Mouse (Mus musculus) hindbrain, embryonic 11.5 days (tissue): ENCODE results near the gene Aox2. TPM values are rescaled to one million over a fixed set of nuclear protein-coding genes. Genes with fewer than 3 reads are reported as not detected.

Experiments
- ATAC-seq: fragments of 200-750 bp; cut with Nextera tagmentation; 2 replicates; pipeline ENCODE4 v1.8.0; 2017; ENCODE audit warnings: mild to moderate bottlenecking, moderate TSS enrichment, moderate library complexity; ENCODE audit not compliant: low FRiP score
- DNase-seq: peaks from one replicate; pipeline ENCODE4 v3.0.0-alpha.2; 2015; ENCODE audit warnings: low spot score
- H3K27ac ChIP-seq: fragments of 300-500 bp; sonication (generic); 2 replicates; pipeline ENCODE4 v1.5.1; 2014; ENCODE audit warnings: mild to moderate bottlenecking, low read depth, low read length
- H3K27me3 ChIP-seq: fragments of 300-500 bp; sonication (generic); 2 replicates; pipeline ENCODE4 v1.6.1; 2014; ENCODE audit warnings: mild to moderate bottlenecking, low read length, moderate library complexity, mixed read lengths; ENCODE audit not compliant: control insufficient read depth, insufficient read depth
- H3K36me3 ChIP-seq: fragments of 300-500 bp; sonication (generic); 2 replicates; pipeline ENCODE4 v1.6.1; 2014; ENCODE audit warnings: mild to moderate bottlenecking, low read length, moderate library complexity, mixed read lengths; ENCODE audit not compliant: control insufficient read depth, insufficient read depth
- H3K4me1 ChIP-seq: fragments of 300-500 bp; sonication (generic); replicated peaks from 2 replicates; pipeline ENCODE4 v1.6.1; 2014; ENCODE audit warnings: low read length, mixed read lengths; ENCODE audit not compliant: control insufficient read depth, insufficient read depth
- H3K4me2 ChIP-seq: fragments of 300-500 bp; sonication (generic); replicated peaks from 2 replicates; pipeline ENCODE4 v1.6.1; 2014; ENCODE audit warnings: mild to moderate bottlenecking, low read depth, low read length
- H3K4me3 ChIP-seq: fragments of 300-500 bp; sonication (generic); 2 replicates; pipeline ENCODE4 v1.5.1; 2014; ENCODE audit warnings: low read depth, low read length
- H3K9ac ChIP-seq: fragments of 300-500 bp; sonication (generic); 2 replicates; pipeline ENCODE4 v1.6.1; 2014; ENCODE audit warnings: low read depth, low read length
- H3K9me3 ChIP-seq: fragments of 300-500 bp; sonication (generic); 2 replicates; pipeline ENCODE4 v1.6.1; 2016; ENCODE audit warnings: low read length; ENCODE audit not compliant: control insufficient read depth
- WGBS: fragments of 180-500 bp; shearing (Covaris S2); extraction: QIAGEN DNeasy Blood & Tissue Kit; methylation state at CpG from one replicate; pipeline ENCODE4 v1.1.7; 2014; 5-methylcytosine and 5-hydroxymethylcytosine counted together
- polyA plus RNA-seq: library from polyadenylated mRNA; unstranded; fragments of >200 nt; fragmentation: Nextera tagmentation; extraction: Ambion mirVana; gene quantifications from 2 replicates; pipeline ENCODE4 v1.2.1, GENCODE M21; 2014

The Aox2 gene
- polyA plus RNA-seq, 1 experiment from 2014 or later, result 0.06 TPM

- no peak overlapping the region for H3K4me2 ChIP-seq
- no peak overlapping the region for H3K9ac ChIP-seq
- no peak for ATAC-seq
- H3K36me3 ChIP-seq, result peaks cover 21% of the 10 kb centered on the region
- no peaks in the 10 kb centered on the region for H3K4me1 ChIP-seq
- no peaks in the 10 kb centered on the region for H3K27me3 ChIP-seq
- H3K9me3 ChIP-seq, result no peaks in the 10 kb centered on the region
- H3K27ac ChIP-seq, result no peak overlapping the region
- DNase-seq, result no peak
- H3K4me3 ChIP-seq, result no peak overlapping the region
- 92% methylated on average over 3 of the region's 3 CpGs for WGBS
These were observed 132.1 kb downstream of the Aox2 start for GRCm38 (mm10) chr1:58410198-58410588.

GRCm38 (mm10) chr1:58410776-58411175, 132.7 kb downstream of the Aox2 start:
- whole genome bisulfite sequencing, result 89% methylated on average over 7 of the region's 7 CpGs
- ATAC-seq (no peak), DNase-seq (no peak)
- H3K4me3 ChIP-seq, result no peak overlapping the region
- H3K27me3 ChIP-seq, result no peaks in the 10 kb centered on the region
- peaks cover 24% of the 10 kb centered on the region for H3K36me3 ChIP-seq
- H3K9ac ChIP-seq, result no peak overlapping the region
- H3K27ac ChIP-seq, result no peak overlapping the region
- H3K9me3 ChIP-seq, result no peaks in the 10 kb centered on the region
- H3K4me2 ChIP-seq, result no peak overlapping the region
- no peaks in the 10 kb centered on the region for H3K4me1 ChIP-seq

GRCm38 (mm10) chr1:58415442-58415841, 137.3 kb downstream of the Aox2 start:
- DNase-seq (no peak), ATAC-seq (no peak)
- Histone ChIP-seq H3K4me2 (no peak overlapping the region), H3K9me3 (no peaks in the 10 kb centered on the region), H3K36me3 (peaks cover 24% of the 10 kb centered on the region), H3K27ac (no peak overlapping the region), H3K4me1 (no peaks in the 10 kb centered on the region), H3K4me3 (no peak overlapping the region), H3K27me3 (no peaks in the 10 kb centered on the region), H3K9ac (no peak overlapping the region)
- WGBS, result 38% methylated on average over 1 of the region's 1 CpGs

DNA sequence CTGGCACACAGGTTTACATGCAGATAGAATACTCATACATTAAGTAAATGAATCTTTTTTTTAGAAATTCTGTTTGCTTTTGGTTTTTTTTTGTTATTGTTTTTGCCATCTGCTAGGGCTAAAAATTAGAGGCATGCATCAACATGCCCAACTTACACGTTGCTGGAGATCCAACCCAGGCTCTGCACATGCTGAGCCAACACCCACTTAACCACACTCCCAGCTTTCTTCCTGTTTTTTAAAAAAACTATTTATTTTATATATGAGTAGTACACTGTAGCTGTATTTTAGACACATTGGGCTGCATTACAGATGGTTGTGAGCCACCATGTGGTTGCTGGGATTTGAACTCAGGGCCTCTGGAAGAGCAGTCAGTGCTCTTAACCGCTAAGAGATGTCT, 137.9 kb downstream of the Aox2 start:
- Histone ChIP-seq H3K27ac (no peak overlapping the region), H3K27me3 (no peaks in the 10 kb centered on the region), H3K9ac (no peak overlapping the region), H3K4me1 (no peaks in the 10 kb centered on the region), H3K4me3 (no peak overlapping the region), H3K9me3 (no peaks in the 10 kb centered on the region), H3K4me2 (no peak overlapping the region), H3K36me3 (peaks cover 23% of the 10 kb centered on the region)
- ATAC-seq, result no peak
- no peak for DNase-seq
- 94% methylated on average over 2 of the region's 2 CpGs for WGBS

DNA sequence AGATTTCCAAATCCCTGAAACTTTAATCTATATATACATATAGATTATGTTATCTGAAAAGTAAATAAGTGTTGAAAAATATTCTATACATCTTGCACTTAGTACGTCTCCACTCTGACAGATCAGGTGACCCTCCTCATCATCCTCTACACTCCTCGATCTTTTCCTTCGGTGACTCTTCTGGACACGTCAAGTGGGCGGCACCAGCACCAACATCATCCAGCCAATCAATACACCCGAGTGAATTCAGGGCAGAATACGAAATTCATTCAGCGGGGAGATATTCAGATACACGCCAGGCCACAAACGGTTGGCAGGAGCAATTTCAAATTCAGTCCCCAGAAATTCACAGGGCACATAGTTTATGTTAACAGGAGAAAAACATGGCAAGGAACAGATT, 141.9 kb downstream of the Aox2 start:
- Histone ChIP-seq H3K27ac (no peak overlapping the region), H3K9ac (no peak overlapping the region), H3K4me1 (no peaks in the 10 kb centered on the region), H3K36me3 (peaks cover 11% of the 10 kb centered on the region; the same call in 1 of the 2 replicates), H3K4me3 (no peak overlapping the region), H3K27me3 (no peaks in the 10 kb centered on the region), H3K4me2 (no peak overlapping the region), H3K9me3 (no peaks in the 10 kb centered on the region)
- ATAC-seq (no peak), DNase-seq (no peak)
- 89% methylated on average over 10 of the region's 10 CpGs for WGBS

GRCm38 (mm10) chr1:58420961-58421360, 142.8 kb downstream of the Aox2 start:
- no peaks in the 10 kb centered on the region for H3K4me1 ChIP-seq
- no peak for DNase-seq
- no peak overlapping the region for H3K9ac ChIP-seq
- no peak overlapping the region for H3K4me2 ChIP-seq
- peaks cover 8% of the 10 kb centered on the region; the same call in 1 of the 2 replicates for H3K36me3 ChIP-seq
- no peak overlapping the region for H3K4me3 ChIP-seq
- no peaks in the 10 kb centered on the region for H3K27me3 ChIP-seq
- no peaks in the 10 kb centered on the region for H3K9me3 ChIP-seq
- H3K27ac ChIP-seq, result no peak overlapping the region
- ATAC-seq, result no peak
- 74% methylated on average over 7 of the region's 7 CpGs for WGBS

- DNase-seq (peak; percentile 68), ATAC-seq (peak; percentile 68; the same call in 1 of the 2 replicates)
- Histone ChIP-seq H3K27me3 (no peaks in the 10 kb centered on the region), H3K4me1 (no peaks in the 10 kb centered on the region), H3K36me3 (peaks cover 8% of the 10 kb centered on the region; the same call in 1 of the 2 replicates), H3K9ac (peak overlapping the region; percentile 100), H3K4me2 (peak overlapping the region; percentile 64), H3K9me3 (no peaks in the 10 kb centered on the region), H3K27ac (no peak overlapping the region), H3K4me3 (peak overlapping the region; percentile 100)
- WGBS, result 13% methylated on average over 13 of the region's 13 CpGs
These were observed 144.8 kb downstream of the Aox2 start for GRCm38 (mm10) chr1:58422879-58423278.

GRCm38 (mm10) chr1:58423371-58424248, 145.5 kb downstream of the Aox2 start, which contains the start of gene Clk1:
TSS of gene Clk1 (minus strand) at chr1:58424066.
- peak; percentile 97 for DNase-seq
- peak within 1 kb of the TSS; percentile 100 for H3K9ac ChIP-seq
- H3K4me3 ChIP-seq, result peak within 1 kb of the TSS; percentile 100
- H3K27ac ChIP-seq, result peak within 1 kb of the TSS; percentile 97
- ATAC-seq, result peak; percentile 97
- peaks cover 5% of the 10 kb centered on the region; the same call in 1 of the 2 replicates for H3K36me3 ChIP-seq
- no peaks in the 10 kb centered on the region for H3K4me1 ChIP-seq
- no peaks in the 10 kb centered on the region for H3K9me3 ChIP-seq
- no peaks in the 10 kb centered on the region for H3K27me3 ChIP-seq
- H3K4me2 ChIP-seq, result peak within 1 kb of the TSS; percentile 64
- under 1% methylated on average over 76 of the region's 79 CpGs for WGBS

- ATAC-seq, result no peak
- Histone ChIP-seq H3K27me3 (no peaks in the 10 kb centered on the region), H3K9me3 (no peaks in the 10 kb centered on the region), H3K9ac (no peak overlapping the region), H3K4me1 (no peaks in the 10 kb centered on the region), H3K4me3 (no peak overlapping the region), H3K4me2 (no peak overlapping the region), H3K36me3 (peaks cover 2% of the 10 kb centered on the region; the same call in 1 of the 2 replicates), H3K27ac (no peak overlapping the region)
- 75% methylated on average over 3 of the region's 3 CpGs for WGBS
- DNase-seq, result no peak
These were observed 146.4 kb downstream of the Aox2 start for GRCm38 (mm10) chr1:58424551-58424950.
